Mouse (Mus musculus): ENCODE results near the gene 2700081O15Rik.
"Not testable (repeated sequence)": the region's sequence is repeated elsewhere in the genome, so short reads cannot be mapped to it uniquely, and the experiment has no call there.

Gene 2700081O15Rik

GRCm38 (mm10) chr19:7416834-7417735 is at the start of gene 2700081O15Rik:
Gene 2700081O15Rik (plus strand): TSS chr19:7417625.
- DNase-seq: peak; percentile 80 to 84

DNA sequence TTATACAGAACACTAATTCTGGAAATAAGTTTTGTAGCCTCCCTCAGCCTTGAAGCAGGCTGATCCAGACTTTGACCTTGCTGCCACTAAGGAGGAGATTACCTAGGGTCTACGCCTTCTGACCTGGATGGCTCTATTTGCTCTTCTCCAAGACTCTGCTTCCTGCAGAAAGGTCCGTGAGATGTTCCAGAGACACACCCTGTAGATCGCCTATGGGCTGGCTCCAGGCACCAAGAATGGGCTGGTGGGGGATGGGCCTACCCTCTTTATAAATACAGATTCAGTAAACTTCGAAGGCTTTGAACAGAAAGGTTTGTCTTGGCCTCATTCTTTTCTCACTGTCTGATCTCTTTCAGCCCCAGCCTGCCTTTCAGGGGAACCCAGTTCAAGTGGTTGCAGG is 48.0 kb upstream of the 2700081O15Rik start:
- DNase-seq: not testable (repeated sequence)

- DNase-seq: no peak
Observed at GRCm38 (mm10) chr19:7374491-7374890, 42.9 kb upstream of the 2700081O15Rik start.

DNA sequence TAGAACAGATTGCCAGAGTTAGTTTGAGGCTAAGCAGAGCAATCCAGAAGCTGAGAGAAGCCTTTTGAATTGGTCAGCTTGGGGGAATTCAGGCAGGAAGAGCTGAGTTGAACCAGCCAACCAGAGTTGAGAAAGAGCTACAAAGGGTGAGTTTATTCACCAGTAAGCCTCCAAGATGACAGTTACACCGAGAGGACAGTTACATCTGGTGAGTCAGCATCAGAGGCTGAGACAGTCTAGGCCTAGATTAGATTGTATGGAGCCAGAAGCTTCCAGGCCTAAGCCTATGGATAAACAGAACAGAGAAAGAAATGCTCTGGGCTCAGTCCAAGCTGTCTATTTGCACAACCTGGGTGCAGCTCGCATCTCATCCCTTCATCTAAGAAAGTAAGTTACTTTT is 39.8 kb upstream of the 2700081O15Rik start:
- no peak for DNase-seq

- no peak for DNase-seq
Observed at GRCm38 (mm10) chr19:7381906-7382247, 35.5 kb upstream of the 2700081O15Rik start.

GRCm38 (mm10) chr19:7382248-7382902 is 35.0 kb upstream of the 2700081O15Rik start:
- DNase-seq: peak; percentile 61 to 73

- DNase-seq: peak; percentile 100
Observed at GRCm38 (mm10) chr19:7382903-7383865, 34.2 kb upstream of the 2700081O15Rik start, which contains the start of gene Spindoc. Gene Spindoc (minus strand): TSS chr19:7382994.

GRCm38 (mm10) chr19:7386042-7386441 is 31.4 kb upstream of the 2700081O15Rik start:
- DNase-seq: no peak

DNA sequence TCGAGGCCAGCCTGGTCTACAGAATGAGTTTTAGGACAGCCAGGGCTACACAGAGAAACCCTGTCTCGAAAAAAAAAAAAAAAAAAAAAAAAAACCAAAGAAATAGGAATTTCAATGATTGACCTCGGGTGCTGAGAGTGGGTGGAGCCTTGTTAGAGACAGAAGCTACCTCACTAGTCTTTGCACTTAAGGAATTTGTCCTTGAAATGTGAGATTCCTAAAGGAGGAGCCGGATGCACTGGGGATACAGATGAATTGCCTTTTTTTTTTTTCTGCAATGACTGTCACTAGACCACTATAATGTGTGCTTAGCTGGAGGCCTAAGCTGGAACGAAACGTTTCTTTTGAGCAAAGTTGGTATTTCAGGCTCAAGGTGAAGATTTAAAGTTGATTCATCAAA is 28.9 kb upstream of the 2700081O15Rik start:
- no peak for DNase-seq

DNA sequence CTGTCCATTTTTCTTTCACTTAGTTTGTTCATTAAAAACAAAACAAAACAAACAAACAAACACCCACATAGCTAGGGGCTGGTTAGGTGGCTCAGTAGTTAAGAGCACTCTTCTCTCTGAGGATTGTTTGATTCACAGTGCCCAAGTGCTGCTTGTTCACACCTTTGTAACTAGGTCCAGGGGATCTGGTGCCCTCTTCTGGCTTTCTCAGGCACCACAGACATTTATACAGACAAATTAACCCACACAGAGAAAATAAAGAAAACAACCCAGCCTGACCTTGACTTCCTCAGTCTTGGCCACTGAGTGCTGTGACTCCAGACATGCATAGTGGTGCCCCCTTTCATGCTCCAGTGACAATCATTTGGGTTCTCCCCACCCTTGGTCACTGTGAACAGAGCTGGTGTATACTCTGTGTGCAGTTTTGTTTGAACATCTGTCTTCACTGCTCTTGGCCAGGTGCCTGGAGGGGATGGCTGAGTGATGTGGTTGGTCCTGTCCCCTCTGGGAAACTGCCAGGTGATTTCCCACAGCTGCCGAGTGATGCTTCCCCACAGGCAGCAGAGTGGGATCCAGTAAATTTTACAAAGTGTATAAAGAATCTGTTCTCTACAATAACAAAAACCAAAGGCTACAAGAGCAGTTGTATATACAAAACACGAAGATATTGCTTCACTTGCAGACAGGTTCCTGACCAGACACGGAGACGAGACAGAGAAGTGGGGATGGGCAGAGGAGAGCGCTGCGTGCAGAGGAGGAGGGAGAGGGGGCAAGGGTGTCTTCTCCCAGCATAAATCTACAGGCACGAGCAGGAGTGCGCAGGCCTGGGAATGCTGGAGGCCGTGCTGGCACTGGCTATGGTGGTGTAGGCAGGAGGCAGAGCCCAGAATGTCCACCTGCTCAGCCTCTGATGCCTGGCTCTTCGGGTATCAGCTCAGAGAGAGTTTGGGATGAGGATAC is 20.3 kb upstream of the 2700081O15Rik start:
- DNase-seq: peak; percentile 13 to 28

DNA sequence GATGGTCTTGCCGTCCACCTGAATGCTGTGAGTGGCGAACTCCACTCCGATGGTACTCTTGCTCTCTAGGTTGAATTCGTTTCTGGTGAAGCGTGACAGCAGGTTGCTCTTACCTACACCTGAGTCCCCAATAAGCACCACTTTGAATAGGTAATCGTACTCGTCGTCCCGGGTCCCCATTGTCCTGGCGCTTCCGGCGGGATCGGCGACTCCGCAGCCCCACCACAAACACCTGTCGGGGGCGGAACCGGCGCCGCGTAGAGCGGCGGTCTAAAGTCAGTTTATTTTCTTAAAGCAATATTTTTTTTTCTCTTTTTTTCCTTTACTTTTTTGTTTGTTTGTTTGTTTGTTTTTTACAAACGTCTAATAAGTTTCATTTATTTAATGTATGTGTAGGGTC is 18.5 kb upstream of the 2700081O15Rik start:
- not testable (repeated sequence) for DNase-seq

DNA sequence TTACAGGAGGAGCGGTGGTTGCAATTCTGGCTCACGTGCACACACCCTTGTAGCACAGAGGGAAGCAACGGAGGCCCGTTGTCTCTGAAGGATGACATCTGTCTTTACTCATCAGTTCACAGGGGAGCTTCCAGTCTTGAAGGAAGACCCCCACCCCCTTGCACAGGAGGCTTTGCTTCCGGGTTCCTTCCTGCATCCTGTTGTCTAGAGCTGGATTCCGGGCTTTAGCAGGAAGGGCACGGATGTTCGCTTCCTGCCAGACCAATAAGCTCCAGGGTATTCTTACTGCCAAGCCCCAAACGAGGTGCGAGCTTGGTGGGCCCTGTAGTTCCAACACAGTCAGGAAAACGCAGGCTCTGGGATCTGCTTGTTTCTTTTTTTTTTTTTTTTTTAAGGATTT is 16.8 kb upstream of the 2700081O15Rik start:
- DNase-seq: no peak

GRCm38 (mm10) chr19:7404623-7405229 is 12.7 kb upstream of the 2700081O15Rik start:
- no peak for DNase-seq

DNA sequence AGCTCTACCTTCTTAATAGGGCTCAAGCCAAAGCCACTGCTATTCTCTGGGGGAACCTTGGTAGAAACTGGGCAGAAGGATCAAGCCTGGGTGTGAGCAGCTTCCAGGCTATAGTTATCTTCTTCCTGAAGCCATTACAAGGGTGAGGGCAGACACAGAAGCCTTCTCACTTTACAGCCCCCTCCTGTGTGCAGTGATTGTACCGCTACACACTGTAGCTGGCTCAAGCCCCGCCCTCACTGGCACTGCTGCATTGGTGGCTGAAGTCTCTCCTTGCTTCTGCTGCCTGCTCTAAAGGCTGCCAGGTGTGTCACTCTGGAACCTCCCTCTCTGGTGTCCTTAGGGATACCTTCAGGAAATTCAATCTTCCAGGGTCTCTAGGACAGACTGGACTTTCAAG is 5.1 kb upstream of the 2700081O15Rik start:
- DNase-seq: no peak

DNA sequence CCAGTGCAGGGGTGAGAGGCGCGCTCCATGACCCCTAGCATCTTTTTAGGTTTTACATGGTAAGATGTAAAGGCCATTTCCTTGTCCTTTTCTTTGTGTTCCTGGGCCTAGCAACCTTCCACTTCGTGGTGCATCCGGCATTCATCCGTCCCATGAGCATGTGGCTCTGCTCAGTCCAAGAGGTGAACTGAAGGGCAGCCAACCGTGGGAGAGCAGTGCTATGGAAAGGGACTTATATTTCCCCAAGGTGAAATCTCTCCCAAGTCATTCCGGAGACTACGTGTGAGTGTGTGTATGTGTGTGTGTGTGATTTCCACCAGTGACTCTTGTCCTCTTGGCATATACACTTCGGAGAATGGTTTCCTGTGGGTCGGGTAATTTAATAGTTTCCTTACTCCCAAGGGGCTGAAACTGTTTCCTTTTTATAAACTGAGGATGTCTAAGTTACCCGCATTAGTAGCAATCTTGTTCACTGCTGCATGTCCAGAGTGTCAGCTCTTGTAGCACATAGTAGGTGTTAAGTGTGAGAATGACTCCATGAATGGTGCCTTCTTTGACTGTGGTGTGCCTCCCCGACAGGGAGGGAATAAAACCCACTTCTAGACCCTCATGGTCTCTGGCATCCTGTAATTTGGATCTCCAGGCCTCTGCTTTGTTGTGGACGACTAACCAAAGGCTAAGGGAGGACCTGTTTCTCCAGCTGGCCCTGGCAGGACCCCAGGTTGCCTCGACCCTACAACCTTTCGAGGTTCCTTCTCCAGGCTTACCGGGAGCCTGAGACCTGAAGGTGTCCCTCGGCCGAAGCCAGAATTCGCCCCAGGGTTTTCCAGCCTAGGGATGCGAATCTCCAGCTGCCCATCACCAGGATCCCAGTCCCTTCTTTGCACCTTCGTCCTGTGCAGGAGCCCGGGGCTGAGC is 1.2 kb upstream of the 2700081O15Rik start:
- DNase-seq: no peak

- DNase-seq: peak; percentile 88 to 91
Observed at GRCm38 (mm10) chr19:7417911-7418849, 755 bp downstream of the 2700081O15Rik start.

DNA sequence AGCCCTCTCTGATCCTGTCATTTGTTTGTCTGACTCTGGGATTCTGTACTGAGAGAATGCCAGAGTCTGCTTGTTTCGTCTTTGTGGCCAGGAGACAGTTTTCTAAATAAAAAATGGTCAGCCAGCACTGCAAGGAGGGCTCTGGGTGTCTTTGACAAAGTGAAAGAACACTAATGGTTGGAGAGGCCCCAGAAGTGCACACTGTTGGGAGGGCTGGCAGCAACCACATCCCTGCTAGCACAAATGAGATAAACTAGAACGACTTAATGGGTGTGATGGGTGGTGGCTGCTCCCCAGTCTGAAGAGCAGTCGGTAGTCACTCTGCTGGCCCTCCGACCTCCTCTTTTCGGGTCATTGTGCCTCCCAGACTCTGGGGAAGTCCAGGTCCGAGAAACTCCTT is 1.7 kb downstream of the 2700081O15Rik start:
- no peak for DNase-seq

DNA sequence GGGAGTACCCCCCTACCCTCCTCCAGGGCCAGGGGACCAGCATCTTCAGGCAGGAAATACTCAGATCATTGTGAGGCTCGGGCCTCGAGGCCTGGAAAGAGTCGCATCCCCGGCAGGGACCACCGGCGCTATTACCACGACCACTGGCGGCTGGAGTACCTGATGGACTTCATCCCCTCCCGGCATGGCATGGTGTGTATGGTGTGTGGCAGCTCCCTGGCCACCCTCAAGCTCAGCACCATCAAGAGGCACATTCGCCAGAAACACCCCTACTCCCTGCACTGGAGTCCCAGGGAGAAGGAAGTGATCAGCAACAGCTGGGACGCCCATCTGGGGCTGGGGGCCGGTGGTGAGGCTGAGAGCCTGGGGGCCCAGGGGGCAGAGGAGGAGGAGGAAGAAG is 2.7 kb downstream of the 2700081O15Rik start:
- DNase-seq: no peak

All from cerebellum, postnatal 25 days (tissue).